Mouse (Mus musculus) heart, postnatal 0 days (tissue): ENCODE results near the gene Zic2.

Source experiments
- CTCF ChIP-seq: IDR thresholded peaks from 2 replicates; pipeline ENCODE4 v1.5.1; 2016; ENCODE audit warnings: antibody characterized with exemption, control low read depth, low read depth
- EP300 ChIP-seq: IDR thresholded peaks from 2 replicates; pipeline ENCODE4 v1.6.1; 2016; ENCODE audit warnings: antibody characterized with exemption, low read depth

- TF ChIP-seq CTCF (no peak), EP300 (no peak)
These were observed 25.4 kb upstream of the Zic2 start for GRCm38 (mm10) chr14:122449601-122450495.
